Mouse (Mus musculus): ENCODE measurements around the gene Mtmr4. TPM values are rescaled to one million over a fixed set of nuclear protein-coding genes. Genes with fewer than 3 reads are reported as not detected.

Mtmr4 gene
- polyA plus RNA-seq, 1 experiment, result 47.7 TPM

GRCm38 (mm10) chr11:87602234-87602633 lies 10.3 kb downstream of the Mtmr4 start:
- H3K4me3 ChIP-seq (ENCODE audit: low read depth, low read length), result no peak overlapping the region
- TF ChIP-seq POLR2A (IDR thresholded peaks at IDR 0.05; ENCODE audit: insufficient read depth, low read length), result no peak
- no peak for TF ChIP-seq EP300 (IDR thresholded peaks at IDR 0.05; ENCODE audit: insufficient read depth, low read depth, low read length)
- TF ChIP-seq CTCF (IDR thresholded peaks at IDR 0.05; ENCODE audit: low read depth, low read length), result no peak
- no peak overlapping the region for H3K9ac ChIP-seq (ENCODE audit: low read depth, poor library complexity, severe bottlenecking)
- no peak overlapping the region for H3K27ac ChIP-seq (ENCODE audit: insufficient read depth, low read length)
- H3K36me3 ChIP-seq (ENCODE audit: control insufficient read depth, insufficient read depth, low read length, poor library complexity, severe bottlenecking), result peaks cover 53% of the 10 kb centered on the region
- no peaks in the 10 kb centered on the region for H3K27me3 ChIP-seq (ENCODE audit: control insufficient read depth, insufficient read depth, low read length, poor library complexity, severe bottlenecking)
- no peaks in the 10 kb centered on the region for H3K4me1 ChIP-seq (ENCODE audit: control insufficient read depth, insufficient read depth, low read length)
- H3K9me3 ChIP-seq (replicated peaks; ENCODE audit: control insufficient read depth, insufficient read depth, low read length, poor library complexity, severe bottlenecking), result no peaks in the 10 kb centered on the region

GRCm38 (mm10) chr11:87603571-87603970 lies 11.6 kb downstream of the Mtmr4 start:
- Histone ChIP-seq H3K36me3 (ENCODE audit: control insufficient read depth, insufficient read depth, low read length, poor library complexity, severe bottlenecking) (peaks cover 43% of the 10 kb centered on the region), H3K4me3 (ENCODE audit: low read depth, low read length) (no peak overlapping the region), H3K4me1 (ENCODE audit: control insufficient read depth, insufficient read depth, low read length) (no peaks in the 10 kb centered on the region), H3K9me3 (replicated peaks; ENCODE audit: control insufficient read depth, insufficient read depth, low read length, poor library complexity, severe bottlenecking) (no peaks in the 10 kb centered on the region), H3K9ac (ENCODE audit: low read depth, poor library complexity, severe bottlenecking) (no peak overlapping the region), H3K27me3 (ENCODE audit: control insufficient read depth, insufficient read depth, low read length, poor library complexity, severe bottlenecking) (no peaks in the 10 kb centered on the region), H3K27ac (ENCODE audit: insufficient read depth, low read length) (no peak overlapping the region)
- TF ChIP-seq POLR2A (IDR thresholded peaks at IDR 0.05; ENCODE audit: insufficient read depth, low read length), result no peak
- TF ChIP-seq EP300 (IDR thresholded peaks at IDR 0.05; ENCODE audit: insufficient read depth, low read depth, low read length), result no peak
- TF ChIP-seq CTCF (IDR thresholded peaks at IDR 0.05; ENCODE audit: low read depth, low read length), result no peak

GRCm38 (mm10) chr11:87609264-87609663 lies 17.3 kb downstream of the Mtmr4 start:
- TF ChIP-seq EP300 (IDR thresholded peaks at IDR 0.05; ENCODE audit: insufficient read depth, low read depth, low read length) (no peak), POLR2A (IDR thresholded peaks at IDR 0.05; ENCODE audit: insufficient read depth, low read length) (no peak), CTCF (IDR thresholded peaks at IDR 0.05; ENCODE audit: low read depth, low read length) (no peak)
- no peaks in the 10 kb centered on the region for H3K9me3 ChIP-seq (replicated peaks; ENCODE audit: control insufficient read depth, insufficient read depth, low read length, poor library complexity, severe bottlenecking)
- H3K36me3 ChIP-seq (ENCODE audit: control insufficient read depth, insufficient read depth, low read length, poor library complexity, severe bottlenecking), result peaks cover 62% of the 10 kb centered on the region
- H3K4me1 ChIP-seq (ENCODE audit: control insufficient read depth, insufficient read depth, low read length), result no peaks in the 10 kb centered on the region
- no peak overlapping the region for H3K9ac ChIP-seq (ENCODE audit: low read depth, poor library complexity, severe bottlenecking)
- H3K4me3 ChIP-seq (ENCODE audit: low read depth, low read length), result no peak overlapping the region
- H3K27ac ChIP-seq (ENCODE audit: insufficient read depth, low read length), result no peak overlapping the region
- no peaks in the 10 kb centered on the region for H3K27me3 ChIP-seq (ENCODE audit: control insufficient read depth, insufficient read depth, low read length, poor library complexity, severe bottlenecking)

GRCm38 (mm10) chr11:87611547-87611946 lies 19.6 kb downstream of the Mtmr4 start:
- Histone ChIP-seq H3K36me3 (ENCODE audit: control insufficient read depth, insufficient read depth, low read length, poor library complexity, severe bottlenecking) (peaks cover 49% of the 10 kb centered on the region), H3K4me1 (ENCODE audit: control insufficient read depth, insufficient read depth, low read length) (no peaks in the 10 kb centered on the region), H3K9ac (ENCODE audit: low read depth, poor library complexity, severe bottlenecking) (no peak overlapping the region), H3K4me3 (ENCODE audit: low read depth, low read length) (no peak overlapping the region), H3K9me3 (replicated peaks; ENCODE audit: control insufficient read depth, insufficient read depth, low read length, poor library complexity, severe bottlenecking) (no peaks in the 10 kb centered on the region), H3K27me3 (ENCODE audit: control insufficient read depth, insufficient read depth, low read length, poor library complexity, severe bottlenecking) (no peaks in the 10 kb centered on the region), H3K27ac (ENCODE audit: insufficient read depth, low read length) (no peak overlapping the region)
- TF ChIP-seq CTCF (IDR thresholded peaks at IDR 0.05; ENCODE audit: low read depth, low read length), result no peak
- no peak for TF ChIP-seq EP300 (IDR thresholded peaks at IDR 0.05; ENCODE audit: insufficient read depth, low read depth, low read length)
- no peak for TF ChIP-seq POLR2A (IDR thresholded peaks at IDR 0.05; ENCODE audit: insufficient read depth, low read length)

DNA sequence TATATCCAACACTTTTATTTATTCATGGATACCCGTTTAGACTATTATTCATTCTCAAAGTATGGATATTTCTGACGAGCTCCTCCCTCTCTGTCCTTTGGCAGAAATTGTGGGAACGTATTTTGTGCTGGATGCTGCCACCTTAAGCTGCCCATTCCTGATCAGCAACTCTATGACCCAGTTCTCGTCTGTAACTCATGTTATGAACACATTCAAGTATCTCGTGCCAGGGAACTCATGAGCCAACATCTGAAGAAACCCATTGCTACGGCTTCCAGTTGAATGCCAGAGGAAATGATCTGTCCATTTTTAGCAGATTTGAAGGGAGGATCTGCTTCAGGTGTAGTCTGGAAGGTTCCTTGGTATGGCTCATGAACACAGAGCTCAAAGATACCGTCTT lies 22.0 kb downstream of the Mtmr4 start:
- Histone ChIP-seq H3K4me1 (ENCODE audit: control insufficient read depth, insufficient read depth, low read length) (no peaks in the 10 kb centered on the region), H3K27ac (ENCODE audit: insufficient read depth, low read length) (no peak overlapping the region), H3K9me3 (replicated peaks; ENCODE audit: control insufficient read depth, insufficient read depth, low read length, poor library complexity, severe bottlenecking) (no peaks in the 10 kb centered on the region), H3K9ac (ENCODE audit: low read depth, poor library complexity, severe bottlenecking) (no peak overlapping the region), H3K27me3 (ENCODE audit: control insufficient read depth, insufficient read depth, low read length, poor library complexity, severe bottlenecking) (no peaks in the 10 kb centered on the region), H3K4me3 (ENCODE audit: low read depth, low read length) (no peak overlapping the region), H3K36me3 (ENCODE audit: control insufficient read depth, insufficient read depth, low read length, poor library complexity, severe bottlenecking) (peaks cover 48% of the 10 kb centered on the region)
- no peak for TF ChIP-seq POLR2A (IDR thresholded peaks at IDR 0.05; ENCODE audit: insufficient read depth, low read length)
- TF ChIP-seq CTCF (IDR thresholded peaks at IDR 0.05; ENCODE audit: low read depth, low read length), result no peak
- no peak for TF ChIP-seq EP300 (IDR thresholded peaks at IDR 0.05; ENCODE audit: insufficient read depth, low read depth, low read length)

GRCm38 (mm10) chr11:87615551-87615950 lies 23.6 kb downstream of the Mtmr4 start:
- Histone ChIP-seq H3K4me1 (ENCODE audit: control insufficient read depth, insufficient read depth, low read length) (no peaks in the 10 kb centered on the region), H3K27ac (ENCODE audit: insufficient read depth, low read length) (no peak overlapping the region), H3K36me3 (ENCODE audit: control insufficient read depth, insufficient read depth, low read length, poor library complexity, severe bottlenecking) (peaks cover 40% of the 10 kb centered on the region), H3K4me3 (ENCODE audit: low read depth, low read length) (no peak overlapping the region), H3K9ac (ENCODE audit: low read depth, poor library complexity, severe bottlenecking) (no peak overlapping the region), H3K9me3 (replicated peaks; ENCODE audit: control insufficient read depth, insufficient read depth, low read length, poor library complexity, severe bottlenecking) (no peaks in the 10 kb centered on the region), H3K27me3 (ENCODE audit: control insufficient read depth, insufficient read depth, low read length, poor library complexity, severe bottlenecking) (no peaks in the 10 kb centered on the region)
- TF ChIP-seq POLR2A (IDR thresholded peaks at IDR 0.05; ENCODE audit: insufficient read depth, low read length) (no peak), EP300 (IDR thresholded peaks at IDR 0.05; ENCODE audit: insufficient read depth, low read depth, low read length) (no peak), CTCF (IDR thresholded peaks at IDR 0.05; ENCODE audit: low read depth, low read length) (no peak)

All from ES-Bruce4 (cell line).